Mouse (Mus musculus): ENCODE data around the gene Elavl2. TPM values are rescaled to one million over a fixed set of nuclear protein-coding genes. Genes with fewer than 3 reads are reported as not detected.

The Elavl2 gene
- polyA plus RNA-seq, 1 experiment = 104 TPM

GRCm38 (mm10) chr4:91238739-91239485 lies 161.7 kb downstream of the Elavl2 start:
- DNase-seq (ENCODE audit: low read depth) = peak; percentile 68
- TF ChIP-seq POLR2A (IDR thresholded peaks at IDR 0.05; ENCODE audit: borderline replicate concordance, extremely low read depth, insufficient read depth, insufficient read length, poor library complexity, severe bottlenecking) (no peak), CTCF (IDR thresholded peaks at IDR 0.05; ENCODE audit: borderline replicate concordance, extremely low read depth, insufficient read depth, insufficient read length) (no peak)

GRCm38 (mm10) chr4:91236976-91237375 lies 163.6 kb downstream of the Elavl2 start:
- peak; percentile 73 for DNase-seq (ENCODE audit: low read depth)
- no peak for TF ChIP-seq CTCF (IDR thresholded peaks at IDR 0.05; ENCODE audit: borderline replicate concordance, extremely low read depth, insufficient read depth, insufficient read length)

DNA sequence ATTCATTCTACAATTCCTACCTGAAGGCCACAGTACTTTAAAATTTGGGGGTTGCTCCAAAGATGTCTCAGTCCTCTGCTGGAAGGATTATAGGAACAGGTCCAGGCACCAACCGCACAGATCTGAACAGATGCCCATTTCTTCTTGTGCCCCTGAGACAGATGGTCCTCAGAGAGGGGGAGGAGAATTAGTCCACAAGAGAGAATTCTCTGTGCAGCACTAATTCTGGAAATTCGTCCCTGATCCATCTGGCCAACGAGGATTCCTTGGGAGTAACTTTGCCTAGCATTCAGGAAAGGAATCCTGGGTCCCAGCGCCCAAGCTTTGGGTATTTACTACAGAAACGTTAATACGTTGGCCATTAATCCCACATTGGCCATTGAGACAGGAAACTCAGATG lies 165.6 kb downstream of the Elavl2 start:
- TF ChIP-seq POLR2A (IDR thresholded peaks at IDR 0.05; ENCODE audit: borderline replicate concordance, extremely low read depth, insufficient read depth, insufficient read length, poor library complexity, severe bottlenecking) (no peak), CTCF (IDR thresholded peaks at IDR 0.05; ENCODE audit: borderline replicate concordance, extremely low read depth, insufficient read depth, insufficient read length) (no peak)
- DNase-seq (ENCODE audit: low read depth) = peak; percentile 75

GRCm38 (mm10) chr4:91233599-91233998 lies 167.0 kb downstream of the Elavl2 start:
- no peak for DNase-seq (ENCODE audit: low read depth)

DNA sequence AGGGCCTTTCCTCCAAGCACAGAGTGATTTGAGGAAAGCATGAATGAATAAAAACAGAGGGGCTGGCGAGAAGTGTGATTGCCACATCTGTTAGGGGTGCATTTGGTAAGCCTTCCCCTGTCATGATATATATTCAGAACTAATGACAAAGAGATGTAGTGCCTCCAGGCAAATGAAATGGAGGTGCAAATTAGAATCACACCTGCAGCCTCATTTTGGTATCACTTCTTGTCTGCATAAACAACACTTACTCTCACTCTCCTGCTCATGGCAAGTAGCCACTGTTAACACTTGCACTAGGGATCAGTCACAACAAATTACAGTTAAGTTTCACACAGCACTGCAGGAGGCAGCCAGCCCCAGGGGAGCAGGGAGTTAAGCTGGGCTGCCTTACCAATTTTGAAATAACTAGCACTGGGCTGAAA lies 170.1 kb downstream of the Elavl2 start:
- DNase-seq (ENCODE audit: low read depth) = peak; percentile 92
- no peak for TF ChIP-seq POLR2A (IDR thresholded peaks at IDR 0.05; ENCODE audit: borderline replicate concordance, extremely low read depth, insufficient read depth, insufficient read length, poor library complexity, severe bottlenecking)
- no peak for TF ChIP-seq CTCF (IDR thresholded peaks at IDR 0.05; ENCODE audit: borderline replicate concordance, extremely low read depth, insufficient read depth, insufficient read length)

More at GRCm38 (mm10) chr4:91233599-91233998, 167.0 kb downstream of the Elavl2 start:
- TF ChIP-seq CTCF (IDR thresholded peaks at IDR 0.05; ENCODE audit: borderline replicate concordance, extremely low read depth, insufficient read depth, insufficient read length) = no peak
- no peak for TF ChIP-seq POLR2A (IDR thresholded peaks at IDR 0.05; ENCODE audit: borderline replicate concordance, extremely low read depth, insufficient read depth, insufficient read length, poor library complexity, severe bottlenecking)

DNA sequence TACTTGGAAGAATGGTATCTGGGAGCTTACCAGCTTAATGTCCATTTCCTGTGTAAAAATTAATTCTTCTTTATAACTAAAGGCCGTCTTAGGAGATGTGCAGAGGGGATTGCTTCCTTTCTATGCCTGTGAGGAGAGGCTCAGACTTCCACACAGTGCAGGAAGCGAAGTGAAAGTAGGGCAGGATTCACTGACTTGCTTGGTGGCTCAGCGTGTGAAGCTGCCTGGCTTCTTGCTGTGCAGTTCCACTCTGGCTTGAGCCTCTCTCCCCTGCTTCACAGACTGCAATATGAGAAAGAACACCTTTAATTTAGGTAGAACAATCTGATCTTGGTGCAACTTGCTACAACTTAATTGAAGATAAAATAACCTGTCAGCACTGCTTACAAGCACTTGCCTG lies 172.2 kb downstream of the Elavl2 start:
- no peak for DNase-seq (ENCODE audit: low read depth)
- TF ChIP-seq CTCF (IDR thresholded peaks at IDR 0.05; ENCODE audit: borderline replicate concordance, extremely low read depth, insufficient read depth, insufficient read length) = no peak
- TF ChIP-seq POLR2A (IDR thresholded peaks at IDR 0.05; ENCODE audit: borderline replicate concordance, extremely low read depth, insufficient read depth, insufficient read length, poor library complexity, severe bottlenecking) = no peak

- DNase-seq (ENCODE audit: low read depth) = no peak
- TF ChIP-seq POLR2A (IDR thresholded peaks at IDR 0.05; ENCODE audit: borderline replicate concordance, extremely low read depth, insufficient read depth, insufficient read length, poor library complexity, severe bottlenecking) (no peak), CTCF (IDR thresholded peaks at IDR 0.05; ENCODE audit: borderline replicate concordance, extremely low read depth, insufficient read depth, insufficient read length) (no peak)
These were observed 176.8 kb downstream of the Elavl2 start for GRCm38 (mm10) chr4:91223811-91224210.

- no peak for TF ChIP-seq POLR2A (IDR thresholded peaks at IDR 0.05; ENCODE audit: borderline replicate concordance, extremely low read depth, insufficient read depth, insufficient read length, poor library complexity, severe bottlenecking)
These were observed 181.3 kb downstream of the Elavl2 start for GRCm38 (mm10) chr4:91219322-91219721.

GRCm38 (mm10) chr4:91213917-91214316 lies 186.7 kb downstream of the Elavl2 start:
- no peak for TF ChIP-seq CTCF (IDR thresholded peaks at IDR 0.05; ENCODE audit: borderline replicate concordance, extremely low read depth, insufficient read depth, insufficient read length)
- TF ChIP-seq POLR2A (IDR thresholded peaks at IDR 0.05; ENCODE audit: borderline replicate concordance, extremely low read depth, insufficient read depth, insufficient read length, poor library complexity, severe bottlenecking) = no peak
- DNase-seq (ENCODE audit: low read depth) = no peak

More at GRCm38 (mm10) chr4:91219322-91219721, 181.3 kb downstream of the Elavl2 start:
- peak; percentile 44 for DNase-seq (ENCODE audit: low read depth)

DNA sequence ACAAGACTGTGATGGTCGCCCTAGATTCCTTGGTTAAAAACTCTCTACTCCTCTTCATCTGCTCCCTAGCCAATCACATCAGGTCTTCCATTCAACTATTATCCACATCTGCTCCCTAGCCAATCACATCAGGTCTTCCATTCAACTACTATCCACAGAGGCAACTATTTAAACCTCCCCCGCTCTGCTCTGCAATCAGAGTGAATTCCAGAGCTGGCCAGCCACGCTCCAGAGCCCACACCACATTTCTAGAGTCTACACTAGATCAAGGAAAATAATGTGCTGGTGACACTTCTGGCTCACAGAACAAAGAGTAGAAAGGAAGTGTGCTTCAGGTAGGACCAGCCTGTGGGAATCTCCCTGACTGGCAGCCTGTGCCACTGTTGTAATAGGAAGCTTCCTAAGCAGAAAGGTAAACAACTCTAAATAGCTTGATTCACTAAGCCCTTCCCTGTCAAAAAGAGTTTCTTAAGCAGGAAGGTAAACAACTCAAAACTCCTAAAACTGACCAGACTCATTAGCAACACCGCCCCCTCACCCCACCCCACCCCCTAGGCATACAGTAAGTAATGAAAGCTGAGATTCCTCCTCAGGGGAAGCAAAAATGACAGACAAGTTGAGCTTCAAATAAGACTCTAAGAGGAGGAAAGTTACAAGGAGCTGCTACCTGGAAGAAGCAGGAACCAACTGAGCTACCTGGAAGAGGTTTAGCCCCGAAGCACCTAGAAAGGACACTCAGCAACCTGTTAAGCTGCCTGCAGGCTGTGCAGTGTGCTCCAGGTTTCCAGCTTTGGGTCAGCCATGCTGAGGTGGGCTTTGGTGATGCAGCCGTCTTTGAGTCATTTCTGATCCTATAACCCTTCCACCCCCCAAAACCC lies 191.9 kb downstream of the Elavl2 start:
- no peak for DNase-seq (ENCODE audit: low read depth)
- TF ChIP-seq POLR2A (IDR thresholded peaks at IDR 0.05; ENCODE audit: borderline replicate concordance, extremely low read depth, insufficient read depth, insufficient read length, poor library complexity, severe bottlenecking) (no peak), CTCF (IDR thresholded peaks at IDR 0.05; ENCODE audit: borderline replicate concordance, extremely low read depth, insufficient read depth, insufficient read length) (no peak)

Data from brain, embryonic 14.5 days (tissue).